Mouse (Mus musculus): Measurements from ENCODE around the gene Rps15. TPM values are rescaled to one million over a fixed set of nuclear protein-coding genes. Genes with fewer than 3 reads are reported as not detected.
A peak's percentile ranks its signal among the peaks of the same experiment; 100 is the strongest.

Rps15 gene
- total RNA-seq, 2 experiments from 2014 or later, result 634 to 773 TPM

DNA sequence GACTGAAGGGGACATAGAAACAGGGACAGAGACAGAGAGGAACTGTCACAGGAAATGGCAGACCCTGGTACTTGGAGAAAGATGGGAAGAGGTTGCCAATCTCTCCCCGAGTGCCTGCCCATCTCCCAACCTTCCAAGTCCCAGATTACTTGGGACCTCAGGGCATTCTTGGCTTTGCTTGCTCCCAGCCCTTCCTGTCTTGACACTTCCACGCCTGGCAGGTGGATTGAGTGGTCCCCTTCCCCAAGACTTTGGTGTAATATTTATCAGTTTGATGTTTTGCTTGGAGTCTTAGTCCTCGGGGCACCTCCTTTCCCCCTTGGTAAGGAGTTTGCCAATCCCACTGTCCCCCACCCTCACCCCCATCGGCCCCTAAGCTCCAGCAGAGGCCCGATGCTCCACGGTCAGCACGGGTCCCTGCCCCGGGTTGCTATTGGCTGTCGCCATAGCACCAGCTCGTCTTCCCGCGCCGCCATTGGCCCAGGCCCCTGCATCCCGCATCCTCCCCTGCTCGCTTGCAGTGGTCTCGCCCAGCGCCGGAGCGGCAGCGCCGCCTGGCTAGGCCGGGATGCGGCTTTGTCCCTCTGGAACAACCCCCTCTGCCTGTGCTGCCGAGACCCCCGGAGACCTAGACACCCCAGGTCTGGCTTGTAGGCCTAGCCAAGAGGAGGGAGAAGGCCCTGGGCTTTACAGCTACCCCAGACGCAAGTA is 6.5 kb downstream of the Rps15 start:
- DNase-seq, result peak; percentile 53
- no peak for TF ChIP-seq CTCF (IDR thresholded peaks at IDR 0.05)
- Histone ChIP-seq H3K27ac (no peak overlapping the region), H3K4me3 (peak overlapping the region; percentile 36; the same call in 1 of the 2 replicates)
- intact Hi-C loops (cut with DNase I), result no loop called here

- peak overlapping the region; percentile 36; the same call in 1 of the 2 replicates for H3K4me3 ChIP-seq
- intact Hi-C loops (cut with DNase I), result no loop called here
Observed at GRCm38 (mm10) chr10:80299301-80299700, 7.0 kb downstream of the Rps15 start.

DNA sequence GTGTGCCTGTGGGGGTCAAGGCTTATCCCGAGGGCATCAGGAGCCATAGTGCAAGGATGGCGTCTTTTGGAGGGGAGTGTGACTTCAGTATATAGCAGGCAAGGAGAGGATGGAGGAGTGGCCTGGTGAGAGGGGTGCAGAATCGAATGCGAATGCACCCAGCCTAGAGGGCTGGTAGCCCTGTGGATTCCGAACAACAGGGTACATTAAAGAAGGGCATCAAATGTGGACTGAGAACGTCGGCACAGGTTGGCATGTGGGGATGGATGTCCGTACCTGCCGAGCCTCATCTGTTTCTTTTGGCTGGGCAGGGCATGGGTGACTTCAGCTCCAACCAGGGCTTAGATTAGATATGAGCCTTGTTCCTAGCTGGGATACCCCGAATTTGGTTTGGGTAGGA is 7.6 kb downstream of the Rps15 start:
- Histone ChIP-seq H3K27ac (no peak overlapping the region), H3K4me3 (no peak overlapping the region)
- intact Hi-C loops (cut with DNase I), result no loop called here
- TF ChIP-seq CTCF (IDR thresholded peaks at IDR 0.05), result no peak
- DNase-seq, result no peak

More at GRCm38 (mm10) chr10:80299301-80299700, 7.0 kb downstream of the Rps15 start:
- no peak for TF ChIP-seq CTCF (IDR thresholded peaks at IDR 0.05)
- no peak for DNase-seq
- H3K27ac ChIP-seq, result no peak overlapping the region

GRCm38 (mm10) chr10:80300672-80301181 is 8.5 kb downstream of the Rps15 start:
- Histone ChIP-seq H3K27ac (peak overlapping the region; percentile 75; the same call in 1 of the 2 replicates), H3K4me3 (no peak overlapping the region)
- intact Hi-C loops (cut with DNase I), result no loop called here
- no peak for TF ChIP-seq CTCF (IDR thresholded peaks at IDR 0.05)
- no peak for DNase-seq

GRCm38 (mm10) chr10:80301256-80302081 is 9.2 kb downstream of the Rps15 start:
- no peak for DNase-seq
- intact Hi-C loops (cut with DNase I), result no loop called here
- peak overlapping the region; percentile 75 for H3K27ac ChIP-seq

DNA sequence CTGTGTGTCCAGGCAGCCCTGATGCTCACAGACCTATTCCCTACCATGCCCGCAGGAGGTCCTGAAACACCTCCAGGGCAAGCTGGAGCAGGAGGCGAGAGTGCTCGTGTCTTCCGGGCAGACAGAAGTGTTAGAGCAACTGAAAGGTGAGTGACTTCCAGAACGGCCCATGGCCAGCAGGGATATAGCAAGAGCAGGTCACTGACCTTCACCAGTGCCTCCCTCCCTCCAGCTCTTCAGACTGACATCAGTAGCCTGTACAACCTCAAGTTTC is 9.8 kb downstream of the Rps15 start:
- TF ChIP-seq CTCF (IDR thresholded peaks at IDR 0.05), result no peak
- DNase-seq, result no peak
- intact Hi-C loops (cut with DNase I), result no loop called here
- Histone ChIP-seq H3K27ac (peak overlapping the region; percentile 75), H3K4me3 (peak overlapping the region; percentile 49)

More at GRCm38 (mm10) chr10:80301256-80302081, 9.2 kb downstream of the Rps15 start:
- no peak for TF ChIP-seq CTCF (IDR thresholded peaks at IDR 0.05)
- peak overlapping the region; percentile 49 for H3K4me3 ChIP-seq

DNA sequence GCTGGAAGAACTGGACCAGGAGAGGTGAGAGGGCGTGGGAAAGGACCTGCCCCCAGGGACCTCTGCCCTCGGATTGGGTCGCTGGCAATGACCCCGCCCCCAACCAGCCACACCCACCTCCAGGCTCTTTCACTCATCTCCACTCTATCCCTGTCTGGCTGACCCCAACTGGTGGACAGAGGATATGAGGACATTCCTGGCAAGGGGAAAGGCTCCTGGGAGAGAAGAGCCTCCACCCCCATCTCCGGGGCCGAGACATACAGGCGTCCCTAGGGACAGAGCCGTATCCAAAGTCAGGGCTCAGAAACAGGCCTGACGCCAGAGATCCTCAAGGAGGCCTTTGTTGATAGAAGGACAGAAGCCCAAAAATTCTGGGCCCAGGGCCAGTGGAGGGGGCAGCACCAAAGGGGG is 10.2 kb downstream of the Rps15 start:
- H3K4me3 ChIP-seq, result peak overlapping the region; percentile 49
- peak; percentile 90 for DNase-seq
- TF ChIP-seq CTCF (IDR thresholded peaks at IDR 0.05), result peak; percentile 9; the same call in 1 of the 2 replicates
- peak overlapping the region; percentile 75 for H3K27ac ChIP-seq
- intact Hi-C loops (cut with DNase I), result no loop called here

DNA sequence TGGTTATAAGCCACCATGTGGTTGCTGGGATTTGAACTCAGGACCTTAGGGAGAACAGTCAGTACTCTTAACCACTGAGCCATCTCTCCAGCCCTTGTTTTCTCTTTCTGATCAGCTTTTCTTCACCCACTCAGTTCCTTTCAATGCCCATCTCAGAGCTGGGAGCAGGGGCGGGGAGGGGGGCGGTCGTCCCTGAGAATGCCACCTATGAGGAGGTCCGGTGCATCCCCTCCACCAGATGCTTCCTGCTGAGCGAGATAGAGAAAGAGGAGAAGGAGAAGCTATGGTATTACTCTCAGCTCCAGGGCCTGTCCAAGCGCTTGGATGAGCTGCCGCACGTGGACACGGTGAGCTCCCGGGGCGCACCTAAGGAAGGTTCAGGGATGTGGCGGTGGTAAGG is 12.2 kb downstream of the Rps15 start:
- no peak for DNase-seq
- H3K27ac ChIP-seq, result no peak overlapping the region
- no peak for TF ChIP-seq CTCF (IDR thresholded peaks at IDR 0.05)
- intact Hi-C loops (cut with DNase I), result no loop called here
- H3K4me3 ChIP-seq, result no peak overlapping the region

DNA sequence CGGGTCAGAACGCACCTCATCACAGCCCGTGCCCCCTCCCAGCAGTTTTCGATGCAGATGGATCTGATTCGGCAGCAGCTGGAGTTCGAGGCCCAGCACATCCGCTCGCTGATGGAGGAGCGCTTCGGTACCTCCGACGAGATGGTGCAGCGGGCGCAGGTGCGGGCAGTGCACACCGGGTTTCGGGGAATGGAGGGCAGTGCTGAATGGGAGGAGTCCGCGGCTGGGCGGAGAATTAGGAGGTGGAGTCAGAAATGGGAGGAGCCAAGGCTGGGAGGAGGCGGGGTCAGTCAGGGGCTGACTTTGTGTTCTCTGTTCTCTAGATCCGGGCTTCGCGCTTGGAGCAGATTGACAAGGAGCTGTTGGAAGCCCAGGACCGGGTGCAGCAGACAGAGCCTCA is 12.6 kb downstream of the Rps15 start:
- no peak overlapping the region for H3K27ac ChIP-seq
- no peak for TF ChIP-seq CTCF (IDR thresholded peaks at IDR 0.05)
- intact Hi-C loops (cut with DNase I), result no loop called here
- H3K4me3 ChIP-seq, result 0 out of 2 replicates have a peak overlapping the region, but pooled peaks have one; percentile 17
- DNase-seq, result no peak

DNA sequence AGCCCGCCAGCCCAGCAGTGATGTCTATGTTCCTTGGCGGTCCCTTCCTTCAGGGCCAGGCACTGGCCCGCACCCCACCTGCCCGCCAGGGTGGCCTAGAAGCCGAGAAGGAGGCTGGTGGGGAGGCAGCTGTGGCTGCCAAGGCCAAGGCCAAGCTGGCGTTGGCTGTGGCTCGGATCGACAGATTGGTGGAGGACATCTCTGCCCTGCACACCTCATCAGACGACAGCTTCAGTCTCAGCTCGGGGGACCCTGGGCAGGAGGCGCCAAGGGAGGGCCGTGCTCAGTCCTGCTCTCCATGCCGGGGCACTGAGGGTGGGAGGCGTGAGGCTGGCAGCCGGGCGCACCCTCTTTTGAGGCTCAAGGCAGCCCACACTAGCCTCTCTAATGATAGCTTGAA is 19.3 kb downstream of the Rps15 start:
- TF ChIP-seq CTCF (IDR thresholded peaks at IDR 0.05), result no peak
- Histone ChIP-seq H3K27ac (no peak overlapping the region), H3K4me3 (no peak overlapping the region)
- no peak for DNase-seq
- intact Hi-C loops (cut with DNase I), result no loop called here

GRCm38 (mm10) chr10:80312586-80313504 is 20.6 kb downstream of the Rps15 start:
- no peak overlapping the region; the same call in 1 of the 2 replicates for H3K27ac ChIP-seq
- DNase-seq, result no peak
- intact Hi-C loops (cut with DNase I), result no loop called here
- no peak overlapping the region for H3K4me3 ChIP-seq
- TF ChIP-seq CTCF (IDR thresholded peaks at IDR 0.05), result no peak

GRCm38 (mm10) chr10:80313627-80314201 is 21.5 kb downstream of the Rps15 start:
- intact Hi-C loops (cut with DNase I), result no loop called here
- DNase-seq, result no peak

More at GRCm38 (mm10) chr10:80313627-80314201, 21.5 kb downstream of the Rps15 start:
- no peak for TF ChIP-seq CTCF (IDR thresholded peaks at IDR 0.05)
- no peak overlapping the region; the same call in 1 of the 2 replicates for H3K4me3 ChIP-seq
- H3K27ac ChIP-seq, result peak overlapping the region; percentile 16; the same call in 1 of the 2 replicates

Measured in gastrocnemius, adult 2 months (tissue).